Mouse (Mus musculus): ENCODE results near the gene Scyl3.

GRCm38 (mm10) chr1:163917349-163918160 lies 11.3 kb upstream of the Scyl3 start:
- no peak for TF ChIP-seq CTCF (IDR thresholded peaks at IDR 0.05; ENCODE audit: low read depth, low read length)
- TF ChIP-seq EP300 (IDR thresholded peaks at IDR 0.05; ENCODE audit: insufficient read depth, low read depth, low read length), result no peak
- TF ChIP-seq POLR2A (IDR thresholded peaks at IDR 0.05; ENCODE audit: insufficient read depth, low read length), result no peak
